Mouse (Mus musculus) myocyte (in vitro differentiated cells): ENCODE data around the gene Pmvk.

Experiments
- CEBPB ChIP-seq: IDR thresholded peaks from 2 replicates; pipeline ENCODE4 v1.6.1; 2011; ENCODE audit warnings: mild to moderate bottlenecking, moderate library complexity; ENCODE audit not compliant: poor library complexity, insufficient read depth, severe bottlenecking
- MYOD1 ChIP-seq, 3 experiments: IDR thresholded peaks; one replicate each; pipeline ENCODE4 v1.6.1; 2011; ENCODE audit warnings: control low read depth in 2 of 3, low read depth in 2 of 3, mild to moderate bottlenecking in 2 of 3, moderate library complexity in 1 of 3; ENCODE audit not compliant: insufficient read length in 2 of 3, control insufficient read depth in 1 of 3
- MYOG ChIP-seq, 3 experiments: IDR thresholded peaks; one replicate each; pipeline ENCODE4 v1.6.1; 2011; ENCODE audit warnings: control low read depth in 2 of 3, low read depth in 2 of 3, mild to moderate bottlenecking in 2 of 3; ENCODE audit not compliant: insufficient read length in 2 of 3, control insufficient read depth in 1 of 3, insufficient read depth in 1 of 3
- POLR2A ChIP-seq: IDR thresholded peaks from one replicate; pipeline ENCODE4 v1.6.1; 2011; ENCODE audit warnings: low read depth, mild to moderate bottlenecking, control low read depth, moderate library complexity; ENCODE audit not compliant: insufficient read length
- POLR2AphosphoS2 ChIP-seq: IDR thresholded peaks from one replicate; pipeline ENCODE4 v1.6.1; 2011; ENCODE audit warnings: low read depth, control low read depth; ENCODE audit not compliant: insufficient read length
- REST ChIP-seq: IDR thresholded peaks from one replicate; pipeline ENCODE4 v1.6.1; 2011; ENCODE audit warnings: mild to moderate bottlenecking, control low read depth, moderate library complexity; ENCODE audit not compliant: insufficient read depth, insufficient read length
- TCF12 ChIP-seq: IDR thresholded peaks from one replicate; pipeline ENCODE4 v1.6.1; 2011; ENCODE audit warnings: mild to moderate bottlenecking, control low read depth; ENCODE audit not compliant: poor library complexity, insufficient read depth, severe bottlenecking
- USF1 ChIP-seq: IDR thresholded peaks from one replicate; pipeline ENCODE4 v1.6.1; 2011; ENCODE audit warnings: low read depth, mild to moderate bottlenecking, control low read depth, moderate library complexity

GRCm38 (mm10) chr3:89479055-89479454 lies 24.7 kb downstream of the Pmvk start:
- no peak for TF ChIP-seq POLR2A
- no peak for TF ChIP-seq USF1
- no peak for TF ChIP-seq MYOD1 (IDR thresholded peaks at IDR 0.05; ENCODE audit: control insufficient read depth in 1 of 3, insufficient read length in 2 of 3, low read depth in 2 of 3)
- TF ChIP-seq REST = no peak
- TF ChIP-seq TCF12 = no peak
- no peak for TF ChIP-seq MYOG (IDR thresholded peaks at IDR 0.05; ENCODE audit: control insufficient read depth in 1 of 3, insufficient read depth in 1 of 3, insufficient read length in 2 of 3, low read depth in 2 of 3)
- no peak for TF ChIP-seq POLR2AphosphoS2
- TF ChIP-seq CEBPB = no peak
